21 mouse cellular contexts compared by ENCODE assay signal in the genomic region with DNA sequence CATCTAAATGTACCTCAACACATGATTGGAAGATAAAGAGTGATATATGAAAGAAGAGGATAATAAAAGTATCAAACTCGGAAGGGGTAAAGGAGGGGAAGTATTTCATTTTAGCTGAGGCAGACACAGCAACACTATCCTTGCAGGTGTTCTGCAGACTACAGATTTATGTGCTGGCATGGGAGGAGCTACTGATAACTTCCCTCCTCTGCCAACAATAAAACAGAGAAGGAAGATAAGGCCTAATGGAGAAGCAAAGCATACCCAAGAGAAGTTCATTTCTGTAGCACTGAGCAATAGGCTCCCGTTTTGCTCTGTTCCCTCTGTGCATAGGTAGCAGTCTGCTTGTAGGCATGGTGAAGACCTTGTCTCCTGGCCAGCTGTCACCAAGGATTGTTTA. TPM values are rescaled to one million over a fixed set of nuclear protein-coding genes. Genes with fewer than 3 reads are reported as not detected.
"Had no signal": no experiment of that assay in that cellular context is flagged by ENCODE, and none has a peak within 500 bp of the region (broad histone marks: within the 10 kb centered on the region; RNA-seq: fewer than 3 reads in every experiment).

No protein-coding gene starts in this region.

- H3K9ac ChIP-seq: limb, embryonic 13.5 days; liver, embryonic 15.5 days; lung, embryonic 14.5 days; midbrain, embryonic 13.5 days; neural tube, embryonic 12.5 days had no signal

- DNase-seq: kidney, adult 8-10 months; kidney, postnatal 25 days; left cerebral cortex, postnatal 4 days; lung, embryonic 14.5 days; lung, postnatal 10 days; lung, postnatal 4 days; thymus, adult 2 months; thymus, postnatal 25 days had no signal

- H3K27me3 ChIP-seq: limb, embryonic 13.5 days; liver, embryonic 15.5 days; midbrain, embryonic 13.5 days; neural tube, embryonic 12.5 days had no signal

- H3K27ac ChIP-seq: limb, embryonic 13.5 days; liver, embryonic 15.5 days; midbrain, embryonic 13.5 days; neural tube, embryonic 12.5 days had no signal

- H3K4me1 ChIP-seq: liver, embryonic 15.5 days; midbrain, embryonic 13.5 days; neural tube, embryonic 12.5 days had no signal

- H3K4me2 ChIP-seq: limb, embryonic 13.5 days; liver, embryonic 11.5 days; liver, embryonic 15.5 days; lung, embryonic 14.5 days; midbrain, embryonic 13.5 days; neural tube, embryonic 12.5 days had no signal

- ATAC-seq: hindbrain, embryonic 16.5 days; inflammation-experienced regulatory T-cells, adult 6 months; midbrain, embryonic 13.5 days had no signal

- H3K36me3 ChIP-seq: limb, embryonic 13.5 days; liver, embryonic 15.5 days; midbrain, embryonic 13.5 days; neural tube, embryonic 12.5 days had no signal

- H3K4me3 ChIP-seq: limb, embryonic 13.5 days; liver, embryonic 15.5 days; megakaryocyte, embryonic 14.5 days; midbrain, embryonic 13.5 days; neural tube, embryonic 12.5 days had no signal

- H3K9me3 ChIP-seq: limb, embryonic 13.5 days; liver, embryonic 15.5 days; midbrain, embryonic 13.5 days; neural tube, embryonic 12.5 days had no signal

RNA-seq across cellular contexts. Expression of gene C4bp, which starts 19.6 kb away (rescaled TPM):
- total RNA-seq: left cerebral cortex, postnatal 10 days; left cerebral cortex, postnatal 4 days; neutrophil, adult 5-6 weeks had no signal
- polyA plus RNA-seq: limb, embryonic 13.5 days; lung, embryonic 14.5 days; midbrain, embryonic 13.5 days; neural tube, embryonic 12.5 days; testis, adult 2 months; urinary bladder, adult 2 months had no signal

RNA-seq across cellular contexts. Expression of gene Gm29427, which starts 34.5 kb away (rescaled TPM):
- total RNA-seq: left cerebral cortex, postnatal 10 days; left cerebral cortex, postnatal 4 days; neutrophil, adult 5-6 weeks had no signal
- polyA plus RNA-seq: hindbrain, embryonic 16.5 days; inflammation-experienced regulatory T-cells, adult 6 months; kidney, embryonic 16.5 days; limb, embryonic 13.5 days; liver, embryonic 11.5 days; liver, embryonic 15.5 days; lung, embryonic 14.5 days; neural tube, embryonic 12.5 days had no signal
